Mouse (Mus musculus) neural tube, embryonic 14.5 days (tissue): ENCODE data around the gene Sigirr. TPM values are rescaled to one million over a fixed set of nuclear protein-coding genes. Genes with fewer than 3 reads are reported as not detected.

Source experiments
- ATAC-seq: fragments of 200-750 bp; cut with Nextera tagmentation; 2 replicates; pipeline ENCODE4 v1.8.0; 2017; ENCODE audit warnings: low read depth, mild to moderate bottlenecking, moderate TSS enrichment, moderate library complexity
- H3K27ac ChIP-seq: fragments of 300-500 bp; sonication (generic); 2 replicates; pipeline ENCODE4 v1.5.1; 2014; ENCODE audit warnings: low read depth, mild to moderate bottlenecking, control low read depth, low read length, moderate library complexity, mixed read lengths
- H3K27me3 ChIP-seq: fragments of 300-500 bp; sonication (generic); 2 replicates; pipeline ENCODE4 v1.6.1; 2014; ENCODE audit warnings: low read length; ENCODE audit not compliant: control insufficient read depth, insufficient read depth
- H3K36me3 ChIP-seq: fragments of 300-500 bp; sonication (generic); 2 replicates; pipeline ENCODE4 v1.6.1; 2014; ENCODE audit warnings: low read length, mixed read lengths; ENCODE audit not compliant: control insufficient read depth, insufficient read depth
- H3K4me1 ChIP-seq: fragments of 300-500 bp; sonication (generic); 2 replicates; pipeline ENCODE4 v1.6.1; 2014; ENCODE audit warnings: low read length; ENCODE audit not compliant: control insufficient read depth, insufficient read depth
- H3K4me2 ChIP-seq: fragments of 300-500 bp; sonication (generic); 2 replicates; pipeline ENCODE4 v1.6.1; 2014; ENCODE audit warnings: mild to moderate bottlenecking, low read depth, low read length, control low read depth
- H3K4me3 ChIP-seq: fragments of 300-500 bp; sonication (generic); 2 replicates; pipeline ENCODE4 v1.5.1; 2014; ENCODE audit warnings: low read depth, low read length, control low read depth, mixed read lengths
- H3K9ac ChIP-seq: fragments of 300-500 bp; sonication (generic); replicated peaks from 2 replicates; pipeline ENCODE4 v1.6.1; 2014; ENCODE audit warnings: low read depth, mild to moderate bottlenecking, control low read depth, low read length, mixed read lengths
- H3K9me3 ChIP-seq: fragments of 300-500 bp; sonication (generic); 2 replicates; pipeline ENCODE4 v1.6.1; 2016; ENCODE audit warnings: low read length; ENCODE audit not compliant: control insufficient read depth
- WGBS: fragments of 180-500 bp; shearing (Covaris S2); extraction: QIAGEN DNeasy Blood & Tissue Kit; methylation state at CpG from one replicate; pipeline ENCODE4 v1.1.7; 2014; 5-methylcytosine and 5-hydroxymethylcytosine counted together
- polyA plus RNA-seq: library from polyadenylated mRNA; unstranded; fragments of >200 nt; fragmentation: Nextera tagmentation; extraction: Ambion mirVana; gene quantifications from 2 replicates; pipeline ENCODE4 v1.2.1, GENCODE M21; 2014

Sigirr gene
- polyA plus RNA-seq, 1 experiment from 2014 or later: 1.2 TPM

GRCm38 (mm10) chr7:141117636-141118035, 17.3 kb upstream of the Sigirr start, which contains the start of gene Ano9:
Gene Ano9 (minus strand): TSS chr7:141117806.
- Histone ChIP-seq H3K9me3 (no peaks in the 10 kb centered on the region), H3K9ac (no peak within 1 kb of the TSS), H3K36me3 (no peaks in the 10 kb centered on the region), H3K4me2 (no peak within 1 kb of the TSS), H3K4me1 (no peaks in the 10 kb centered on the region), H3K27ac (no peak within 1 kb of the TSS), H3K27me3 (no peaks in the 10 kb centered on the region), H3K4me3 (no peak within 1 kb of the TSS)
- no peak for ATAC-seq
- WGBS: 16% methylated on average over 9 of the region's 9 CpGs

GRCm38 (mm10) chr7:141115874-141116273, 15.5 kb upstream of the Sigirr start:
- Histone ChIP-seq H3K27me3 (no peaks in the 10 kb centered on the region), H3K9me3 (no peaks in the 10 kb centered on the region), H3K36me3 (no peaks in the 10 kb centered on the region), H3K4me2 (no peak overlapping the region), H3K27ac (no peak overlapping the region), H3K4me1 (no peaks in the 10 kb centered on the region), H3K9ac (no peak overlapping the region), H3K4me3 (no peak overlapping the region)
- no peak for ATAC-seq
- WGBS: 92% methylated on average over 9 of the region's 9 CpGs

- Histone ChIP-seq H3K4me2 (no peak overlapping the region), H3K27ac (no peak overlapping the region), H3K9ac (no peak overlapping the region), H3K4me1 (0 out of 2 replicates have a peak, but pooled peaks cover 3% of the 10 kb centered on the region), H3K9me3 (no peaks in the 10 kb centered on the region), H3K36me3 (no peaks in the 10 kb centered on the region), H3K27me3 (peaks cover 19% of the 10 kb centered on the region), H3K4me3 (no peak overlapping the region)
- no peak for ATAC-seq
- WGBS: 75% methylated on average over 3 of the region's 3 CpGs
These were observed 2.8 kb upstream of the Sigirr start for GRCm38 (mm10) chr7:141103161-141103560.

DNA sequence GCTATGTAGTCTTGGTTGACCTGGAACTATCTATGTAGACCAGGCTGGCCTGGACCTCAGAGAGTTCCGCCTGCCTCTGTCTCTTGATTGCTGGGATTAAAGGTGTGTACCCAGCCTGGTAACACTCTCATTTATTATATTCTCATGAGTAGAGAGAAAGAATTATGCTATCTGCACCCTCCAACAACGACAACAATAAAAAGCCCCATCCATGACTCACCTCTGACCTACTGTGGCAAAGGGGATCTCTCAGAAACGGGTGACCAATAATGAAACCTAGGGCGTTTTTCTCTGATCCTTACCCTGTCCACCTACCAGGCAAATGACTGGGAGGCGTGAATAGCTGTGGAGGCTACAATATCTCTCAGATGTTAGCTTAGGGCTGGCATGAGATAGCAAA, 3.2 kb downstream of the Sigirr start:
- no peak for ATAC-seq
- Histone ChIP-seq H3K4me2 (no peak overlapping the region), H3K9ac (no peak overlapping the region), H3K27me3 (peaks cover 19% of the 10 kb centered on the region), H3K36me3 (no peaks in the 10 kb centered on the region), H3K27ac (no peak overlapping the region), H3K9me3 (no peaks in the 10 kb centered on the region), H3K4me3 (no peak overlapping the region), H3K4me1 (0 out of 2 replicates have a peak, but pooled peaks cover 3% of the 10 kb centered on the region)
- 90% methylated on average over 5 of the region's 5 CpGs for WGBS

DNA sequence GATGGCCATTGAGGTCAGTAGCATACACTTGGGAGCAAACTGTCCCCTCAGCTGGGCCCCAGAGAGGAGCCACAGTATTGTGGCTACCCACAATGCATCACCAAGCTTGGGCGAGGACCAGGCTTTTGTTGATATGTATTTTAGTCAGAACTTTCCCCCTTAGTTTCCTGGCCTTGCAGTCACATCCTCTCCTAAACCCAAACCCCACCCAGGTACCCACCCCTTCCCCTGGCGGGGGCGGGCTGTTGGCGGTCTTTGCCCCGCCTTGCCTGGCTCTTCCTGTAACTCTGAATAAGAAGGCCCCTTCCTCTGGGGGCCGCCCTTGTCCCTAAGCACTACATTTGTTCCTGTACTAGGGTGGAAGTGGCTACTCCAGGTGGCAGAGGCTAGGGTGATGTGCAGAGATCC, 3.7 kb downstream of the Sigirr start:
- H3K4me1 ChIP-seq: 0 out of 2 replicates have a peak, but pooled peaks cover 3% of the 10 kb centered on the region
- 53% methylated on average over 6 of the region's 6 CpGs for WGBS
- peaks cover 17% of the 10 kb centered on the region for H3K27me3 ChIP-seq
- H3K36me3 ChIP-seq: no peaks in the 10 kb centered on the region
- H3K4me2 ChIP-seq: no peak overlapping the region
- H3K27ac ChIP-seq: no peak overlapping the region
- H3K9ac ChIP-seq: no peak overlapping the region
- ATAC-seq: no peak
- no peaks in the 10 kb centered on the region for H3K9me3 ChIP-seq
- H3K4me3 ChIP-seq: no peak overlapping the region

DNA sequence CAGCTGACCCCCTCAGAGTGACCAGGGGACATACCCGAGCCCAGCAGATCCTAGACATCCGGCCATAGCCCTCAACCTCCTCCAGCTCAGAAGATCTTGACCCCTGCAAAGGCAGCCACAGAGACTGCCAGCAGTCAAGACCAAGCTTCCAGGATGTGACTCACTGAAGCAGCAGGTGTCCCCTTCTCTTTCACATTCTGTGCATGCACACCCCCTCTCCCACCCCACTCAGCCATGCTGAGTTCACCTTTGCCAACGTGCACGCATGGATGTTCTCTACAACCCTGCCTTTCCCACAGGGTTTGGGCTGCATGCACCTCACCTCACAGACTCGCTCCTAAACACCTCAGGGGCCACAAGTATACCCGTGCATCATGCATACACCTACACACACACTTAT, 4.4 kb downstream of the Sigirr start:
- no peaks in the 10 kb centered on the region for H3K9me3 ChIP-seq
- 0 out of 2 replicates have a peak, but pooled peaks cover 3% of the 10 kb centered on the region for H3K4me1 ChIP-seq
- no peak overlapping the region for H3K4me2 ChIP-seq
- H3K4me3 ChIP-seq: no peak overlapping the region
- WGBS: 87% methylated on average over 6 of the region's 6 CpGs
- H3K27ac ChIP-seq: no peak overlapping the region
- no peak for ATAC-seq
- H3K36me3 ChIP-seq: no peaks in the 10 kb centered on the region
- H3K9ac ChIP-seq: no peak overlapping the region
- peaks cover 17% of the 10 kb centered on the region for H3K27me3 ChIP-seq

DNA sequence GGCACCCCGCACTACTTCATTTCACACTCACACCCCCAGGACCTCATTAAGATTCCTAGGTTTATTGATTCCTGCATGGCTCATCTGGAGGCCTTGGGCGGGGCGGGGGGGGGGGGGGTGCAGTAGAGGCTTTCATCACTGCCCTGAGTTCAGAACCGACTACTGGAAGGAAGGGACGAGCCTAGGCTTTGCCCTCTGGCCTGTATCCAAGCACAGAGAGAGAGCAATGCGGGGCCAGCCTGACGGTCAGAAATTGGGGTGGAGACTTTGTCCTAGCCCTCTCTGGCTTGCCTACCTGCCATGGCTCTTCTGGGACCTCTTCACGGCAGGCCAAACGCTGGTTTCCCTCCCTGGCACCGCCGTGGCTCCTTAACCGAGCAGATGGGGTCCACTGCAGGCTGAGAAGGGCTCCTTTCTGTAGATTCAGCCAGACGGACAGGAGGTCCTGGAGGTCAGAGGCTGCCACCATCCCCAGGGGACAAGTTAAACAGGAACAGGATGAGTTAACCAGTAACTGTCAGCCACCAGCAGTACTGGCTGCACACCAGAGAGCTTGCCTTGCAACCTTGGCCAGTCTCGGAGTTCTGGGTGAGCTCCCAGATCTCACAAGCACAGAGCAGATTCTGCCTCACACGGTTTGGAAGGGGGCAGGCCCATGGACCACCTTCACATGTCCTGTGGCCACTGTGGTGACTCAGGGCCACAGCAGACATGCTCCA, 5.7 kb downstream of the Sigirr start:
- H3K4me1 ChIP-seq: 0 out of 2 replicates have a peak, but pooled peaks cover 2% of the 10 kb centered on the region
- no peak overlapping the region for H3K4me3 ChIP-seq
- H3K36me3 ChIP-seq: no peaks in the 10 kb centered on the region
- no peaks in the 10 kb centered on the region for H3K9me3 ChIP-seq
- H3K27me3 ChIP-seq: peaks cover 7% of the 10 kb centered on the region
- no peak for ATAC-seq
- WGBS: 57% methylated on average over 15 of the region's 15 CpGs
- no peak overlapping the region for H3K4me2 ChIP-seq
- H3K27ac ChIP-seq: no peak overlapping the region
- H3K9ac ChIP-seq: 0 out of 2 replicates have a peak overlapping the region, but pooled peaks have one; percentile 21

DNA sequence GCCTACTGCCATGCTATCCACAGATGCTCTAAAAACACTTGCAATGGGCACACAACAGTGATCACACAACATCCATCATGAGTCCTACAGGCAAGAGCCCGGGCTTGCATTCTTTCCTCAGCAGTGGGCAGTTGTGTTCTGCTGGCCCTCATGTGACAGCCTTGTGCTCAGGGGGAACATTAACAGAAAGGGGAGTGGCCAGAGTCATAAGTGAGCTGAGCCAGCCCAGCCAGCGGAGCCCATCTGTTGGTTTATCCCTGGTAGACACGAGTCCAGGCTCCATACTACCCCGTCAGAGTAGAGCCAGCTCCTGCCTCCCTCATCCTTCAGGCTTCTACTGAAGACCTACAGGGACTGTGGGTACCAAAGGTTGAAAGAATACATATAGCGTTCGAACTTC, 6.4 kb downstream of the Sigirr start:
- Histone ChIP-seq H3K27ac (no peak overlapping the region), H3K4me2 (no peak overlapping the region), H3K9me3 (no peaks in the 10 kb centered on the region), H3K27me3 (peaks cover 2% of the 10 kb centered on the region; the same call in 1 of the 2 replicates), H3K4me3 (no peak overlapping the region), H3K9ac (no peak overlapping the region), H3K36me3 (no peaks in the 10 kb centered on the region), H3K4me1 (no peaks in the 10 kb centered on the region)
- no peak for ATAC-seq
- 81% methylated on average over 6 of the region's 6 CpGs for WGBS

DNA sequence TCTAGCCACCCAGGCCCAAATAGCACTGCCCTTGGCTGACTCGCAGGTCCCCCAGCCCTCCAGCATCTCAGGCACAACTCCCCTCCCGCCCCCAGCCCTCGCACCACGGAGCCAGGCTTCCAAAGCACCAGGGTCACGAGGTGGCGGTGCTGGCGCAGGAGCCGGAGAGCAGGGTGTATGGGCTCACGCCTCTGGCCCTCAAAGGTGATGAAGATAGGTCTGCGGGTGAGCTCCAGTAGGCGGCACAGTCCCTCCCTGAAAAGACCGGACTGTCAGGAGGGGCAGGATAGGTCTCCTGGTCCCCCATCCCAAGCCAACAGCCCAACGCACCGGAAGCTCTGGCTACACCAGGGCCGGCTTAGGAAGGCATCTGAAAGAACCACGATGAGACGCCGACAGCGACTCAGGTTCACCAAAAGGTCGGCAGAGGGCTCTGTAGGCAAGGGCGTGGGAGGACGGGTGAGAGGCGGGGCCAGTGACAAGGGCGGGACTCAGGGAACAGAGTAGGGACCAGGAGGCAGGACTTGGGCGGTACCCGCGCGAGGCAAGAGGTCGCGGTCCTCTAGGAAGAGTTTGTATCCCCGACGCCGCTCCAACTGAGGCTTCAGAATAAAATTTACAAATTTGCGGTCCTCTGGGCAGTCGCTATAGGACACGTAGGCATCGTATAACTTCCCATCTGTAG, 8.2 kb downstream of the Sigirr start:
- 0 out of 2 replicates have a peak overlapping the region, but pooled peaks have one; percentile 21 for H3K9ac ChIP-seq
- H3K36me3 ChIP-seq: no peaks in the 10 kb centered on the region
- 6% methylated on average over 37 of the region's 37 CpGs for WGBS
- H3K4me3 ChIP-seq: 0 out of 2 replicates have a peak overlapping the region, but pooled peaks have one; percentile 0
- H3K27me3 ChIP-seq: 0 out of 2 replicates have a peak, but pooled peaks cover 3% of the 10 kb centered on the region
- no peak overlapping the region for H3K27ac ChIP-seq
- no peaks in the 10 kb centered on the region for H3K9me3 ChIP-seq
- peak; percentile 72 for ATAC-seq
- H3K4me1 ChIP-seq: no peaks in the 10 kb centered on the region
- H3K4me2 ChIP-seq: peak overlapping the region; percentile 31
